Mouse (Mus musculus) liver, embryonic 14.5 days (tissue): ENCODE measurements around the gene Prpf8. TPM values are rescaled to one million over a fixed set of nuclear protein-coding genes. Genes with fewer than 3 reads are reported as not detected.

Experiments
- ATAC-seq: fragments of 200-750 bp; cut with Nextera tagmentation; 2 replicates; pipeline ENCODE4 v1.8.0; 2017; ENCODE audit warnings: moderate number of reproducible peaks, mild to moderate bottlenecking, moderate library complexity; ENCODE audit not compliant: insufficient read depth
- DNase-seq, 3 experiments: peaks; one replicate each; pipeline ENCODE4 v3.0.0-alpha.2; 2012 to 2013; ENCODE audit warnings: low read depth in 3 of 3, low spot score in 3 of 3
- H3K27ac ChIP-seq: fragments of 300-500 bp; sonication (generic); 2 replicates; pipeline ENCODE4 v1.5.1; 2014; ENCODE audit warnings: moderate library complexity, mild to moderate bottlenecking, control low read depth, inconsistent platforms
- H3K27me3 ChIP-seq: fragments of 300-500 bp; sonication (generic); 2 replicates; pipeline ENCODE4 v1.6.1; 2014; ENCODE audit warnings: mild to moderate bottlenecking, low read length, moderate library complexity; ENCODE audit not compliant: control insufficient read depth, insufficient read depth
- H3K36me3 ChIP-seq: fragments of 300-500 bp; sonication (generic); replicated peaks from 2 replicates; pipeline ENCODE4 v1.6.1; 2014; ENCODE audit warnings: low read depth; ENCODE audit not compliant: control insufficient read depth, insufficient read depth
- H3K4me1 ChIP-seq, 2 experiments: fragments of 200-500 bp in 1 of 2; fragments of 300-500 bp in 1 of 2; sonication (generic) in 1 of 2; replicated peaks; 2 replicates each; pipeline ENCODE4 v1.6.1; 2012 to 2014; ENCODE audit warnings: antibody characterized with exemption in 1 of 2, inconsistent platforms in 1 of 2, low read length in 1 of 2; ENCODE audit not compliant: control insufficient read depth in 2 of 2, insufficient read depth in 2 of 2
- H3K4me2 ChIP-seq: fragments of 300-500 bp; sonication (generic); 2 replicates; pipeline ENCODE4 v1.6.1; 2014; ENCODE audit warnings: low read depth, mild to moderate bottlenecking, control low read depth, moderate library complexity
- H3K4me3 ChIP-seq, 2 experiments: fragments of 200-500 bp in 1 of 2; fragments of 300-500 bp in 1 of 2; sonication (generic) in 1 of 2; 2 replicates each; pipeline ENCODE4 v1.5.1; 2012 to 2014; ENCODE audit warnings: low read depth in 2 of 2, low read length in 2 of 2, mild to moderate bottlenecking in 2 of 2, control low read depth in 1 of 2, inconsistent platforms in 1 of 2, moderate library complexity in 1 of 2; ENCODE audit not compliant: insufficient read depth in 1 of 2
- H3K9ac ChIP-seq: fragments of 300-500 bp; sonication (generic); replicated peaks from 2 replicates; pipeline ENCODE4 v1.6.1; 2014; ENCODE audit warnings: mild to moderate bottlenecking, control low read depth, moderate library complexity
- H3K9me3 ChIP-seq: fragments of 300-500 bp; sonication (generic); 2 replicates; pipeline ENCODE4 v1.6.1; 2016; ENCODE audit warnings: low read length, mixed read lengths; ENCODE audit not compliant: control insufficient read depth
- CTCF ChIP-seq: IDR thresholded peaks from 2 replicates; pipeline ENCODE4 v1.5.1; 2016; ENCODE audit warnings: antibody characterized with exemption, low read depth, control low read depth
- EP300 ChIP-seq: IDR thresholded peaks from 2 replicates; pipeline ENCODE4 v1.6.1; 2016; ENCODE audit warnings: antibody characterized with exemption, low read depth
- WGBS: fragments of 180-500 bp; shearing (Covaris S2); extraction: QIAGEN DNeasy Blood & Tissue Kit; methylation state at CpG from one replicate; pipeline ENCODE4 v1.1.7; 2014; ENCODE audit not compliant: insufficient replicate concordance; 5-methylcytosine and 5-hydroxymethylcytosine counted together
- polyA plus RNA-seq, 2 experiments: library from polyadenylated mRNA; depleted of rRNA in 1 of 2; stranded (reverse) in 1 of 2; unstranded in 1 of 2; fragments of >200 nt; fragmentation: Nextera tagmentation in 1 of 2; extraction: Ambion mirVana in 1 of 2; gene quantifications; 2 replicates each; pipeline versions ENCODE4 v1.2.1 to v1.2.3; 2012 to 2014

Gene Prpf8
- polyA plus RNA-seq, 2 experiments: 34.2 to 38.1 TPM

DNA sequence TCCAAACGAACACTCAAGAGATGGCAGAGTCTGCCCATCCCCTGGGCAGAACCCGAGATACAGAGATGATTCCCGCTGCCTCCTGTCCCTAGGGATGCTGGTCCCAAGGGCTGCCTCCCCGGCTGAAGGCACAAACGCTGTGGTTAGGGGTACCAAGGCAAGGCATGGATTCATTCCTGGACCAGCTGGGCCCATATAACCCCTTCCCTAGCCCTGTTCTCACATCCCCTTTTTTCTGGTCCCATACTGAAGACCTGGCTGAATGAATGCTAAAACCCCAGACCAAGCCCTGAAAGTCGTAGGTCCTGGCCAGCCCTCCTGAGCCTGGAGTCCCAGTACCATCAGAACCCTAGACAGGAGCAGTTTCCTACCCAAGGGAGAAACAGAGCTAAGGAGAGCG lies 45.6 kb upstream of the Prpf8 start:
- ATAC-seq (no peak), DNase-seq (no peak)
- no peak overlapping the region for H3K9ac ChIP-seq
- no peak overlapping the region for H3K4me3 ChIP-seq
- no peak for TF ChIP-seq CTCF
- no peak for TF ChIP-seq EP300
- 74% methylated on average over 7 of the region's 7 CpGs for WGBS
- H3K36me3 ChIP-seq: peaks cover 49% of the 10 kb centered on the region
- H3K4me2 ChIP-seq: no peak overlapping the region
- 0 out of 4 replicates have a peak, but pooled peaks cover 0 to 2% of the 10 kb centered on the region in 2 experiments for H3K4me1 ChIP-seq
- no peak overlapping the region for H3K27ac ChIP-seq
- no peaks in the 10 kb centered on the region for H3K27me3 ChIP-seq
- H3K9me3 ChIP-seq: no peaks in the 10 kb centered on the region

DNA sequence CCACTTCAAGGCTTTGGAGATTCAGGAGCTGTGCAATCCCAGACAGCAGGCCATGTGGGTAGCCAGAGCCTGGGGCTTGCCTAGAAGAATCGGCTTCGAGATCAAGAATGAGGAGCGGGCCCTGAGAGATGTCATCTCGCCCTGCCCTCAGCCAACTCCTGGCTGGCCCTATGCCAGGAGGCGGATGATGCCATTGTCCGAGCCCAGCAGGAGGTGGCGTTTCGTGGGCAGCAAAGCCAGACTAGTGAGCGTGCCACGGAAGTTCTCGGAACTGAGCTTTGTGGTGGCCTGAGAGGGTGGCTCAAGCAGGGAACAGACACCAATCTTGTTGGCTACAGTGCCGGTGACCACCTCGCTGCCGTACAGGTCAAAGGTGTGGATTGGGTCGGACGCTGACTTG lies 45.0 kb upstream of the Prpf8 start:
- Histone ChIP-seq H3K4me1 (0 out of 4 replicates have a peak, but pooled peaks cover 0 to 2% of the 10 kb centered on the region in 2 experiments), H3K27ac (no peak overlapping the region), H3K9me3 (no peaks in the 10 kb centered on the region), H3K36me3 (peaks cover 53% of the 10 kb centered on the region), H3K4me3 (no peak overlapping the region), H3K9ac (no peak overlapping the region), H3K27me3 (no peaks in the 10 kb centered on the region), H3K4me2 (no peak overlapping the region)
- WGBS: 90% methylated on average over 16 of the region's 16 CpGs
- TF ChIP-seq EP300: no peak
- TF ChIP-seq CTCF: no peak
- no peak for ATAC-seq
- DNase-seq: no peak

DNA sequence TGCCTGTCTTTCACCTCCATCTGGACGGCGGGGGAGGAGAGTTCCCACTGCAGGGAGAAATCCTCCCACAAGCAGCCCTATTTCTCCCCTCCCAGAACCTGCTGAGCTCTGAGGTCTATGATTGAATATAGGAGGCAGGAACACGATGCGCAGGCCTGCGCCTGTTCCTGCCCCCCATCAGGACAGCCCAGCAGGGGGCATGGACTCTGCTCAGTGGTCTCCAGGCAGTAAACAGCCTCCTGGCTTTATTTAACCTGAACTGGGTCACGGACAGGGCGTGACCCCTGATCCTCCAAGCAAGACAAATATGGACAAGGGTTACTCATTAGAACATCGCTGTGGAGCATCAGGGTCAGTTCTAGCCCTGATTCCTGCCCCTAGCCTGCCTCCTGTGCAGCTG lies 42.9 kb upstream of the Prpf8 start:
- 80% methylated on average over 8 of the region's 8 CpGs for WGBS
- 0 out of 2 replicates have a peak overlapping the region, but pooled peaks have one; percentile 2 for H3K9ac ChIP-seq
- peaks cover 12 to 13% of the 10 kb centered on the region in 2 experiments; a peak in 3 of 4 replicates for H3K4me1 ChIP-seq
- H3K36me3 ChIP-seq: peaks cover 71% of the 10 kb centered on the region
- H3K4me2 ChIP-seq: no peak overlapping the region
- TF ChIP-seq CTCF (0 out of 2 replicates have a peak, but pooled peaks have one; percentile 14), EP300 (peak; percentile 14; the same call in 1 of the 2 replicates)
- DNase-seq: no peak
- H3K27me3 ChIP-seq: no peaks in the 10 kb centered on the region
- no peak overlapping the region for H3K4me3 ChIP-seq
- ATAC-seq: peak; percentile 68
- H3K9me3 ChIP-seq: no peaks in the 10 kb centered on the region
- H3K27ac ChIP-seq: no peak overlapping the region; the same call in 1 of the 2 replicates

DNA sequence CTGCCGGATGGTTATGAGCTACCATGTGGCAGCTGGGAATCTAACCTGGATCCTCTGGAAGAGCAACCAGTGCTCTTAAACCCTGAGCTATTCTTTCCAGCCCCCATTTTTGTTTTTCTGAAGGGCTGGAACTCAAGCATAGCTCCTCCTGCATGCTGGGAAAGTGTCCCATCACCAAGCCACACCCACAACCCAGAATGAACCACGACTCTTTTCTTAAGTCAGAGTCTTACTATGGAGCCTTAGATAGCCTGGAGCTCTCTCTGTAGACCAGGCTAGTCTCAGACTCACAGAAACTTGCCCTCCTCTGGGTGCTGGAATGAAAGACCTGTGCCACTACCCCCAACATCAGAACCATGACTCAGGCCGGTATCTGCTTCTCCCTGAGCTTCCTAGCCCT lies 38.0 kb upstream of the Prpf8 start:
- Histone ChIP-seq H3K4me1 (peaks cover 36 to 40% of the 10 kb centered on the region in 2 experiments), H3K9ac (peak overlapping the region; percentile 81), H3K27me3 (no peaks in the 10 kb centered on the region), H3K9me3 (no peaks in the 10 kb centered on the region), H3K36me3 (peaks cover 48% of the 10 kb centered on the region), H3K27ac (peak overlapping the region; percentile 96), H3K4me3 (peak overlapping the region; percentile 55 to 61), H3K4me2 (peak overlapping the region; percentile 89)
- DNase-seq: peak in 1 of 3 experiments; percentile 55
- 41% methylated on average over 3 of the region's 3 CpGs for WGBS
- TF ChIP-seq EP300 (no peak), CTCF (no peak)
- ATAC-seq: peak; percentile 12; the same call in 1 of the 2 replicates

DNA sequence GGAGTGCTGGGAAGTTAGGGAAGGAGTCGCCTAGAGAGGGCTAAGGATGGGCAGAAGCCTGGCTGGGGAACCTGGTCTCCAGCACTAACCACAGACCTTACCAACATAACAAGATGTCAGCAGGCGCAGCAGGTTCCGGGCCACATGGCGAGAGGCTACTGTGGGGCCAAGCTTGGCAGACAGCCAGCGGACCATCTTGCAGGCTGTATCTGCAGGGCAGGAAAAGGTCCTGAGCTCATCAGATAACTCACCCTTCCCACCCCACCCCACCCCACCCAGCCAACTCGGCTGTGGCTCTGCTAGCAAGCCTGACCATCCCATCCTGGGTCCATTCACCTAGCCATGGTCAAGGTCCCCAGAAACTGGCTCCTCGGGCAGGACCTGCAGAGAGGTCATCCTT lies 36.9 kb upstream of the Prpf8 start:
- Histone ChIP-seq H3K9ac (peak overlapping the region; percentile 81), H3K4me2 (peak overlapping the region; percentile 89), H3K27me3 (no peaks in the 10 kb centered on the region), H3K9me3 (no peaks in the 10 kb centered on the region), H3K4me3 (peak overlapping the region; percentile 61 to 62), H3K27ac (peak overlapping the region; percentile 96), H3K4me1 (peaks cover 36 to 41% of the 10 kb centered on the region in 2 experiments), H3K36me3 (peaks cover 37% of the 10 kb centered on the region)
- ATAC-seq: peak; percentile 73
- WGBS: 15% methylated on average over 7 of the region's 7 CpGs
- peak; percentile 77 to 84 (median 80) for DNase-seq
- no peak for TF ChIP-seq CTCF
- TF ChIP-seq EP300: peak; percentile 69; the same call in 1 of the 2 replicates
